Comparison of ENCODE assay signal across 9 mouse cellular contexts in genomic region chr5:140641254-140641928, GRCm38 (mm10). TPM values are rescaled to one million over a fixed set of nuclear protein-coding genes. Genes with fewer than 3 reads are reported as not detected.
DNase-seq lines count a peak whose midpoint lies in the region; ATAC-seq and TF ChIP-seq lines count a peak whose summit lies in the region.
"Had no signal": no experiment of that assay in that cellular context is flagged by ENCODE, and none has a peak within 500 bp of the region (broad histone marks: within the 10 kb centered on the region; RNA-seq: fewer than 3 reads in every experiment).

No protein-coding gene starts in this region.

- peak overlapping the region; percentile 63 for H3K27ac ChIP-seq in kidney, embryonic 15.5 days
- no peak overlapping the region; the same call in 1 of the 2 replicates for H3K27ac ChIP-seq in kidney, embryonic 14.5 days (ENCODE audit: low read depth, low read length)
- peak overlapping the region; percentile 94 for H3K27ac ChIP-seq in bone marrow macrophage, adult 2 months (ENCODE audit: insufficient read depth, low read depth, low read length)
- peak overlapping the region; percentile 93 for H3K27ac ChIP-seq in limb, embryonic 15.5 days

- no peak overlapping the region for H3K4me2 ChIP-seq in kidney, embryonic 15.5 days
- H3K4me2 ChIP-seq in kidney, embryonic 14.5 days (replicated peaks; ENCODE audit: low read depth, low read length): no peak overlapping the region
- H3K4me2 ChIP-seq in limb, embryonic 15.5 days: peak overlapping the region; percentile 35

- H3K9ac ChIP-seq in kidney, embryonic 15.5 days: no peak overlapping the region
- no peak overlapping the region for H3K9ac ChIP-seq in kidney, embryonic 14.5 days (ENCODE audit: low read depth, low read length)
- H3K9ac ChIP-seq in limb, embryonic 15.5 days: 0 out of 2 replicates have a peak overlapping the region, but pooled peaks have one; percentile 4

- WGBS in kidney, embryonic 15.5 days: 53% methylated on average over 10 of the region's 10 CpGs
- 55% methylated on average over 10 of the region's 10 CpGs for WGBS in kidney, embryonic 14.5 days
- WGBS in limb, embryonic 15.5 days: 27% methylated on average over 10 of the region's 10 CpGs

- peak; percentile 25; the same call in 1 of the 2 replicates for TF ChIP-seq CTCF in bone marrow macrophage, adult 2 months (IDR thresholded peaks at IDR 0.05; ENCODE audit: low read depth, low read length)

- no peak overlapping the region for H3K4me3 ChIP-seq in kidney, embryonic 15.5 days (replicated peaks)
- H3K4me3 ChIP-seq in kidney, embryonic 14.5 days (ENCODE audit: low read length): no peak overlapping the region
- H3K4me3 ChIP-seq in bone marrow macrophage, adult 2 months (ENCODE audit: insufficient read depth, low read length): no peak overlapping the region
- 0 out of 2 replicates have a peak overlapping the region, but pooled peaks have one; percentile 5 for H3K4me3 ChIP-seq in limb, embryonic 15.5 days

- peaks cover 50% of the 10 kb centered on the region for H3K36me3 ChIP-seq in kidney, embryonic 15.5 days
- peaks cover 38% of the 10 kb centered on the region for H3K36me3 ChIP-seq in kidney, embryonic 14.5 days (ENCODE audit: control insufficient read depth, insufficient read depth, low read length)
- H3K36me3 ChIP-seq in limb, embryonic 15.5 days: peaks cover 35% of the 10 kb centered on the region

- no peak for TF ChIP-seq POLR2A in bone marrow macrophage, adult 2 months (IDR thresholded peaks at IDR 0.05; ENCODE audit: borderline replicate concordance, low read depth, low read length)

- H3K27me3 ChIP-seq in kidney, embryonic 15.5 days: no peaks in the 10 kb centered on the region
- H3K27me3 ChIP-seq in kidney, embryonic 14.5 days (ENCODE audit: control insufficient read depth, insufficient read depth, low read length): no peaks in the 10 kb centered on the region
- no peaks in the 10 kb centered on the region for H3K27me3 ChIP-seq in limb, embryonic 15.5 days

- intact Hi-C loops in gastrocnemius, postnatal 14 days (cut with DNase I; ENCODE audit: low total_unique reads): no loop called here

- peaks cover 70% of the 10 kb centered on the region for H3K4me1 ChIP-seq in kidney, embryonic 15.5 days
- H3K4me1 ChIP-seq in kidney, embryonic 14.5 days (ENCODE audit: control insufficient read depth, insufficient read depth, low read length): peaks cover 26% of the 10 kb centered on the region
- H3K4me1 ChIP-seq in bone marrow macrophage, adult 2 months (ENCODE audit: control insufficient read depth, insufficient read depth, low read length): peaks cover 45% of the 10 kb centered on the region
- H3K4me1 ChIP-seq in limb, embryonic 15.5 days: peaks cover 65% of the 10 kb centered on the region

- DNase-seq in gastrocnemius, postnatal 14 days: peak; percentile 68
- DNase-seq in thymus, adult 18-20 months: no peak
- DNase-seq in layer of hippocampus, postnatal 36 days: no peak
- DNase-seq: cerebellum, adult 9-10 months had no signal

- peak; percentile 35; the same call in 1 of the 2 replicates for ATAC-seq in kidney, embryonic 15.5 days (replicated peaks; ENCODE audit: low FRiP score)
- no peak for ATAC-seq in kidney, embryonic 14.5 days (ENCODE audit: low FRiP score, low TSS enrichment)
- ATAC-seq in limb, embryonic 15.5 days (ENCODE audit: insufficient number of reproducible peaks, low FRiP score, low TSS enrichment, low read depth): peak; percentile 80
- ATAC-seq in CD4-positive, CD25-positive, alpha-beta regulatory T cell, adult 4 months: no peak

- H3K9me3 ChIP-seq in kidney, embryonic 15.5 days (replicated peaks): no peaks in the 10 kb centered on the region
- H3K9me3 ChIP-seq in kidney, embryonic 14.5 days (ENCODE audit: control insufficient read depth, low read length): no peaks in the 10 kb centered on the region
- H3K9me3 ChIP-seq in limb, embryonic 15.5 days: no peaks in the 10 kb centered on the region

RNA-seq across cellular contexts. Expression of gene Ttyh3, which starts 7.4 kb away (rescaled TPM):
- 32.3 and 39.9 TPM in 2 replicates for polyA plus RNA-seq in kidney, embryonic 15.5 days (2015; fragmentation: Nextera tagmentation; extraction: Ambion mirVana)
- polyA plus RNA-seq in kidney, embryonic 14.5 days (2014; fragmentation: Nextera tagmentation; extraction: Ambion mirVana): 40.0 and 48.5 TPM in 2 replicates
- polyA plus RNA-seq in bone marrow macrophage, adult 2 months (2012; ENCODE audit: insufficient read depth, insufficient read length, missing spikeins): 73.6 and 91.5 TPM in 2 replicates
- 10 to 100 TPM; 16.9 to 22.5 TPM for total RNA-seq in gastrocnemius, postnatal 14 days (2021)
- 29.9 and 34.1 TPM in 2 replicates for polyA plus RNA-seq in limb, embryonic 15.5 days (2015; fragmentation: Nextera tagmentation; extraction: Ambion mirVana)
- polyA plus RNA-seq in CD4-positive, CD25-positive, alpha-beta regulatory T cell, adult 4 months (2017; shearing (Covaris generic)): 1 to 10 TPM; 4.9 to 6.7 TPM
- total RNA-seq in layer of hippocampus, postnatal 36 days (2021): 100 to 1,000 TPM; 191 to 221 TPM

RNA-seq across cellular contexts. Expression of gene Lfng, which starts 34.3 kb away (rescaled TPM):
- polyA plus RNA-seq in kidney, embryonic 15.5 days (2015; fragmentation: Nextera tagmentation; extraction: Ambion mirVana): 32.3 and 34.5 TPM in 2 replicates
- 32.2 and 39.0 TPM in 2 replicates for polyA plus RNA-seq in kidney, embryonic 14.5 days (2014; fragmentation: Nextera tagmentation; extraction: Ambion mirVana)
- 60.6 and 75.4 TPM in 2 replicates for polyA plus RNA-seq in bone marrow macrophage, adult 2 months (2012; ENCODE audit: insufficient read depth, insufficient read length, missing spikeins)
- total RNA-seq in gastrocnemius, postnatal 14 days (2021): 1 to 10 TPM; 5.6 to 9.8 TPM
- polyA plus RNA-seq in limb, embryonic 15.5 days (2015; fragmentation: Nextera tagmentation; extraction: Ambion mirVana): 16.9 and 19.7 TPM in 2 replicates
- polyA plus RNA-seq in CD4-positive, CD25-positive, alpha-beta regulatory T cell, adult 4 months (2017; shearing (Covaris generic)): 10 to 100 TPM; 24.2 to 26.2 TPM
- total RNA-seq in layer of hippocampus, postnatal 36 days (2021): 10 to 100 TPM; 20.3 to 30.8 TPM

Comparison
In these comparisons a context has a peak if more than half of its experiments do, and no peak if none do; other contexts are left out.
1. ATAC-seq: peak in kidney, embryonic 15.5 days (single experiment) and limb, embryonic 15.5 days (single experiment); none in kidney, embryonic 14.5 days (single experiment) and CD4-positive, CD25-positive, alpha-beta regulatory T cell, adult 4 months (single experiment).